Mouse (Mus musculus) thymus, postnatal 0 days (tissue): Measurements from ENCODE around the gene Gabbr1. TPM values are rescaled to one million over a fixed set of nuclear protein-coding genes. Genes with fewer than 3 reads are reported as not detected.

ENCODE experiments used
- DNase-seq: peaks from one replicate; pipeline ENCODE4 v3.0.0-alpha.2; 2015; ENCODE audit warnings: low spot score
- polyA plus RNA-seq: library from polyadenylated mRNA; unstranded; fragments of >200 nt; fragmentation: Nextera tagmentation; extraction: Ambion mirVana; gene quantifications from 2 replicates; pipeline ENCODE4 v1.2.1, GENCODE M21; 2015

The Gabbr1 gene
- polyA plus RNA-seq, 1 experiment from 2014 or later = 6.8 TPM

DNA sequence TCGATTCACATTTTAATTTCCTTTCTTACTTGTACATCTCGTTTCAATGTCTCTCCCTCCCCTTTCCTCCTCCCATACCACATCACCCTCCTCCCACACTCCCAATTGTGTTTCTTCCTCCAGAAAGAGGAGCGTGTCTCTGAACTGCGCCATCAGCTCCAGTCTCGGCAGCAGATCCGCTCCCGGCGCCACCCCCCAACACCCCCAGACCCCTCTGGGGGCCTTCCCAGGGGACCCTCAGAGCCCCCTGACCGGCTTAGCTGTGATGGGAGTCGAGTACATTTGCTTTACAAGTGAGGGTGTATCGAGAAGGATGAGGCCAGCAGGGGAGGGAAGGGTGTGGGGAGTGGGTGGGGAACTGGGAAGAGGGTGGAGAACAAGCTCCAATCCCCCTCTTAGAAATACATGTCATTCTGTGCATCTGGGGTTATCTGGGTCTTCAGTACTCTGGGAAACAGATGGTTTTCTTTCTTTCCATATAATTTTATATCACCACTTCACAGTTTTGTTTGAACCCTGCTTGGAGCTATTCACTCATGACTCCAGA is 27.0 kb downstream of the Gabbr1 start:
- DNase-seq = no peak

DNA sequence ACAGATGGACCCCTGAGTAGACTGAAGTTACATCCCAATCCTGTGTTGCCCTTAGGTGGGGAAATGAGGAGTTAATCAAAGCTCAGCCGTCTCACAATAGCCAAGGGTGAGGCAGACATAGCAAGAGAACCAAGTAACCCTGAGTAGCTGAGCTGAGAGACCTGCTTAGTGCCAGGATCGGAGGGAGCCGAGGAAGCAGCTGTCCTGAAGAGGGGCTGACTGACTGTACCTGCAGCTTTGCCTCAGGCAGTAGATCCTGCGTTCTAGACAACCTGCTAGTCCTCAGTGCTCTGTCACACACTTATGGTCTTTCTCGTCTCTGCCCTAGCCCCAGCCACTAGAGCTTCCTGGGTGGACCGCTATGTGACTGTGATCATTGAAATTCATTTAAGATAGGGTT is 29.4 kb downstream of the Gabbr1 start:
- no peak for DNase-seq

DNA sequence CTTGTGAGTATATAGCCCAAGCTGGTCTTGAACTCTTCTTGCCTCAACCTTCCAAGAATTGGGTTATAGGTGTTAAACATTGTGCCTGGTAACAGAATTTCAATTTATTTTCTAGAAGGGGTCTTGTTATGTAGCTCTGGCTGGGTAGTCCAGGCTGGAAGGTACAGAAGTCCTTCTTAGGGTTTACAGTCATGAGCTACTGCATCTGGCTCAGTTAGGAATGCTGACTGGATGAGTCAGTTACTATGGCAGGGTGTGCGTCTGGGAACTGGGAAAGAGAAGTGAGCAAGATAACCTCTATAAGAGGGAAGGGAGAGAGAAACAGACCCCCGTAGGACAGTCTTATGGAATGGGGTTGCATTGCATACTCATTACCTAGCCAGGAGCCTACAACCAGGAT is 30.0 kb downstream of the Gabbr1 start:
- DNase-seq = no peak

DNA sequence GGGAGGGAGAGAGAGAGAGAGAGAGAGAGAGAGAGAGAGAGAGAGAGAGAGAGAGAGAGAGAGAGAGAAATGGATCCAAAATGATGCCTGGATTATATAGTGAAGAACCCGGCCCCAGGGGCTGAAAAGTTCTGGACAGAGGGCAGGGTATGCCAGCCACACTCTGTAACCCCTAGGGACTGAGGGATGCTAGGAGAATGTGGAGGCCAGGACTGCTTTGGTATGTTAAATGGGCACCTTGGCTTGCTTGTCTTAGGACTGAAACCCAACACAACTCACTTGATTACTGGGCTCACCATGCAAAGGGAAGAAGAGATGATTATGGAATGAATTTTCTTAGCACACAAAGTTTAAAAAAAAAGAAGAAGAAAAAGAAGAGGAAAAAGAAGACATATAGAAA is 32.4 kb downstream of the Gabbr1 start:
- DNase-seq = no peak

DNA sequence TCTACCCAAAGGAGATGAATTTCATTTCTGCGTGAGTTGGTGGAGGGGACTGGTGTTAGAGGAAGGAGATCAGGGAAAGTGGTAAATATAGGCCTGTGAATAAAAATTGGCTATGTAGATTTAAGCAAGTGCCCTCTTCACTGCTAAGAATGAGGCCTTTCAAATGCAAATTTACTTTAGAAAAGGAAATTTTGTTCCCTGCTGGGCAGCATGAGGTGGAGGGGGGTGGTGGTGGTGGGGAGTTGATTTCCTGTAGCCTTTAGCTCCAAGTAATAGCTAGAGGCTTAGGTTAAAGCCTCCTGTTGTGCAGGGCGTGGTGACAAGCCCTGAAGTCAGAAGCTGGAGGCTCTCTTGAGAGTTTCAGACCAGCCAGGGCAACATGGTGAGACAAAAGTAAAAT is 33.2 kb downstream of the Gabbr1 start:
- no peak for DNase-seq

DNA sequence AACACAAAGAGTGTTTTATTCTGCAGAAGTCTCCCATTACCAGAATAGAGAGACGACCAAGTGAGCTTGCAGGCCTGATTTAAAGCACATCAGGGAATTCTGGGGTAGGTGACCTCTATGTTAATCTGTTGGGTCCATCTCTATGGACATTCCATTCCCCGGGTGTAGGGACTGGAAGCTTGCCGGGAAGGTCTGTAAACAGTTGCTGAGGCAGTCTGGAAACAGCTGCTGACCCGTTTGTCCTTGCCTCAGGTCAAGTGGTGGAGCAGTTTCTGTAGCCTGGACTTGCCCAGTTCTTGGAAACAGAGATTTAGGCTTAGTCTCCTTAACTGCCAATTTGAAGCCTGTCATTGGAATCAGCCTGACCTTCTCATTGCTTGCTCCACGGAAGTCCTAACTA is 34.4 kb downstream of the Gabbr1 start:
- DNase-seq = no peak

DNA sequence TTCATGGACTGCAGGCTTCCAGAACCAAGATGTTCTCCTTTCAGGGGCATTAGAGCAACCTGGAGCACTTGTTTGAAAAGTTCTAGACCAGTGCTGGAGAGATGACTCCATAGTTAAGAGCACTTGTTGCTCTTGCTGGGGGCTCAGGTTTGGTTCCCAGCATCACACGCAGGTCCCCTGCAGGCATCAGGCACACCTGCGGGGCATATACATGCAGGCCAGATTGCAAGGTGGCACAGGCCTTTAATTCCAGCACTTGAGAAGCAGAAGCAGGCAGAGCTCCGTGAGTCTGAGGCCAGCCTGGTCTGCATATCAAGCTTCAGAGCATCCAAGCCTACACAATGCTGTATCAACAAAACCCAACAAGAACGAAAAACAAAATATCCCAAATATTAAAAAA is 35.9 kb downstream of the Gabbr1 start:
- DNase-seq = no peak

DNA sequence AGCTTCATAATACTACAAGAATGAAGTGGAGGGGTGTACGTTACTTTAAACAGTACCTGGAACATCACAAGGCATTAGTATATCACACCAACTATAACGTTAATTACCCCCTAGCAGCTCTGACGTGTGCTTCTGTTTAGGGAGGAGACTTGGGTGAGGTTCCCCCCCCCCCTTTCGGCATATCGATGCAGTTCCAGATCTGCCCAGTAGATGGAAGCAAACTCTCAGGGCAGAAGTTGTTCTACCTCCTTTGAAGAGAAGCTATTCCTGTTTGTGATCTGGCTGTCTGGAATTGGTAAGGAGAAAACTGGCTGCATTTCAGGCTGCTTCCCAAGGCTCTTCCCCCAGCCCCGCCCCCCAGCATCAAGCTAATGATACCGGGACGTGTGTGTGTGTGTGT is 37.6 kb downstream of the Gabbr1 start:
- DNase-seq = peak; percentile 64

DNA sequence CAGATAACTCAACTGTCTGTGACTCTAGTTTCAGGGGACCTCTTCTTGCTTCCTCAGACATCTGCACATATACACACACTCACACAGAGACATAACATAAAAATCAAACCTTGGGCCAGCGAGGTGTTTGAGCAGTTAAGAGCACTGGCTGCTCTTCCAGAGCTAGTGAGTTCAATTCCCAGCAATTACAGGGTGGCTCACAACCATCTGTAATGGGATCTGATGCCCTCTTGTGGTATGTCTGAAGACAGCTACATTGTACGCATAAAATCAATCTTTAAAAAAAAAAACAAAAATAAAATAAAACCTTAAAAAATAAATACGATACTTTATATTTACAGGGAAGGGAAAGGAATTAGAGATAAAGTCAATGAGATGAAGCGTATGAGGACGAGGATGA is 38.9 kb downstream of the Gabbr1 start:
- DNase-seq = no peak

DNA sequence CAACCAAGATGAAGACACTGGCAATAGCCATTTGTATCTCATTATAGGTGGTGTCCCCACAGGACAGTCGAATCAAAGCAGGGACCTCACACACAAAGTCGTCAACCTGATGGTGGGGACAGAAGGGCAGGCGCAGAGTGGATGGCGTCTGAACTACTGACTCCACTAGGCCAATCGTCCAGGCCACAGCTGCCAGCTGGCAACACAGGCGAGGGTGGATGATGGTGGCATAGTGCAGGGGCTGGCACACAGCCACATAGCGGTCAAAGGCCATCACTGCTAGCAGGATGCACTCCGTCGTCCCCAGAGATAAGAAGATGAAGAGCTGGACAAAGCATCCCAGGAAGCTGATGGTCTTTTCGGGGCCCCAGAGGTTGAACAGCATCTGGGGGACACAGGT is 39.8 kb downstream of the Gabbr1 start:
- DNase-seq = no peak

DNA sequence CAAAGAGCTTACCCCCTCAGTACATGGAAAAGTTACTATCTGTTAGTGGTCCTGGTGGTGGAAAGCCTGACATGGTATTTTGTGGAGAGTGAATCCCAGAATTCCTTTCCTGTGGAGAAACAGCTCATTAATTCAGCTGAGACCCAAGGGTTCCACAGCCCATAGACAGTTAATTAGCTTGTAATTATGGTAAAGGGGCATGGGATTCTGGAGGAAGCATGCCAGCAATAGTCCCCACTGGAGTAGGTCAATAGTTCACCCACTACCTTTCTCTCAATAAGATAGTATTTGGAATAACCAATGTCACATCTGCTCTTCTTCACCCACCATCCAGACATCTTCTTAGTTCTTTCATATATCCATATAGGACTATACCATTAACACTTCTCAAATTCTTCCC is 42.6 kb downstream of the Gabbr1 start, which contains the start of gene Olfr90:
TSS of gene Olfr90 (minus strand) at position 101 of the 400 bp plus-strand sequence.
- DNase-seq = no peak

DNA sequence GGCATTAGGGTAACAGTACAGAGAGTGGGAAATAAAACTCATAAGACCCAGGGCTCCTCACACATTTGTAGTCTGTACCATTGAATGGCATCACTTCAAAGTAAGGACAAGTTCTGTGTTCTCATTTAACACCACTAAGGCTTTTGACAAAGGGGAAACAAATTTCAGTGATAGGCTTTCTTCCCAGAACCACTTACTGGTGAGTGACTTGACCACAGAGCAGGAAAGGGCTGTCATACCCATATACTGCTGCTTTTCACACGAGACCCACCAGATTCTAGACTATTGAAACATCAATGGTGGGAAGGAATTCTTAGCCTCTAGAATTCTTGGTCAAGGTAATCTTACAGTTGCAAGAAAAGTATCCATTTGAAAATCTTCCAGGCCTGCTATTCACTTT is 46.4 kb downstream of the Gabbr1 start:
- DNase-seq = no peak

DNA sequence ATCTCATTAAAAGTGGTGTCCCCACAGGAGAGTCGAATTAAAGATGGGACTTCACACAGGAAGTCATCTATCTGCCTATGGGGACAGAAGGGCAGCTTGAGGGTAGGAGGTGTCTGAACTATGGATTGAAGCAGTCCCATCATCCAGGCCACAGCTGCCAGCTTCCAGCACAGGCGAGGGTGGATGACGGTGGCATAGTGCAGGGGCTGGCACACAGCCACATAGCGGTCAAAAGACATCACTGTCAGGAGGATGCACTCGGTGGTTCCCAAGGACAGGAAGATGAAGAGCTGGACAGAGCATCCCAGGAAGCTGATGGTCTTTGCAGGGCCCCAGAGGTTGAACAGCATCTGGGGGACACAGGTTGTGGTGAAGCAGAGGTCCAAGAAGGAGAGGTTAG is 47.5 kb downstream of the Gabbr1 start:
- DNase-seq = no peak

DNA sequence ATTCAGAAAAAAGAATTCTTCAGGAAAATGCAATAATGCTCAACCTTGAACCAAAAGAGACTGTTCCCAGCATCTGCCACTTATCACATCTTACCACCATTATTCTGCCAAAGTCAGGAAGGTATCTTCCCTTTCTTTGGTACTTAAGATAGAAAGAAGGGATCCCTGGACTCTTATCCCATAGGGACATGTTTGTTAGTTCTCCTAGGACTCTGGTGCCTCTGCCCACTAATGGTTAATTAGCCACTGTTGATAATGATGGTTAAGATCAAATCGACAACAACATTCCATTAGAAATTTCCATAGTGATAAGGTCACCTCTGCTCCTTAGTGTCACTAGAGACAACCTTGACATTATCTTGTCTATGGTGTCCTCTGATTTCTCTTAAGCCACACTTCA is 52.4 kb downstream of the Gabbr1 start, which contains the start of gene Olfr91:
TSS of gene Olfr91 (minus strand) at position 101 of the 400 bp plus-strand sequence.
- no peak for DNase-seq

DNA sequence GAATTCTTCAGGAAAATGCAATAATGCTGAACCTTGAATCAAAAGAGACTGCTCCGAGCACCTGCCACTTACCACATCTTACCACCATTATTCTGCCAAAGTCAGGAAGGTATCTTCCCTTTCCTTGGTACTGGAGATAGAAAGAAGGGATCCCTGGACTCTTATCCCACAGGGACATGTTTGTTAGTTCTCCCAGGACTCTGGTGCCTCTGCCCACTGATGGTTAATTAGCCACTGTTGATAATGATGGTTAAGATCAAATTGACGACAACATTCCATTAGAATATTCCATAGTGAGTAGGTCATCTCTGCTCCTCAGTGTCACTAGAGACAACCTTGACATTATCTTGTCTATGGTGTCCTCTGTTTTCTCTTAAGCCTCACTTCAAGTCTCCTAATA is 74.2 kb downstream of the Gabbr1 start, which contains the start of gene Olfr92:
TSS of gene Olfr92 (minus strand) at position 101 of the 400 bp plus-strand sequence.
- no peak for DNase-seq

Other genes starting within 250 kb of the Gabbr1 start
- not detected in 2 replicates for gene H2-M10.6, start 233.8 kb upstream of the Gabbr1 start, polyA plus RNA-seq
- 17.9 and 19.9 TPM in 2 replicates for gene Trim26, start 208.8 kb upstream of the Gabbr1 start, polyA plus RNA-seq
- 0.08 and 0.09 TPM in 2 replicates for gene Trim15, start 178.8 kb upstream of the Gabbr1 start, polyA plus RNA-seq
- 0.09 and 0.24 TPM in 2 replicates for gene Trim10, start 176.4 kb upstream of the Gabbr1 start, polyA plus RNA-seq
- 0.16 and 0.28 TPM in 2 replicates for gene Trim40, start 155.8 kb upstream of the Gabbr1 start, polyA plus RNA-seq
- gene Trim31, start 147.8 kb upstream of the Gabbr1 start, polyA plus RNA-seq = 0.16 and 0.19 TPM in 2 replicates
- gene Rnf39, start 103.0 kb upstream of the Gabbr1 start, polyA plus RNA-seq = 0.42 and 0.45 TPM in 2 replicates
- gene Ppp1r11, start 94.2 kb upstream of the Gabbr1 start, polyA plus RNA-seq = 145 and 162 TPM in 2 replicates
- 121 and 135 TPM in 2 replicates for gene Znrd1, start 87.4 kb upstream of the Gabbr1 start, polyA plus RNA-seq
- 5.4 and 5.9 TPM in 2 replicates for gene Znrd1as, start 87.4 kb upstream of the Gabbr1 start, polyA plus RNA-seq
- gene 2410137M14Rik, start 64.7 kb upstream of the Gabbr1 start, polyA plus RNA-seq = not detected in 2 replicates
- 0.09 and 0.10 TPM in 2 replicates for gene H2-M5, start 56.4 kb upstream of the Gabbr1 start, polyA plus RNA-seq
- 3.4 and 3.9 TPM in 2 replicates for gene Zfp57, start 44.8 kb upstream of the Gabbr1 start, polyA plus RNA-seq
- not detected in 2 replicates for gene Mog, start 22.6 kb upstream of the Gabbr1 start, polyA plus RNA-seq
- not detected in 2 replicates for gene Olfr90, start 42.5 kb downstream of the Gabbr1 start, polyA plus RNA-seq
- gene Olfr91, start 52.3 kb downstream of the Gabbr1 start, polyA plus RNA-seq = not detected in 2 replicates
- not detected in 2 replicates for gene Olfr92, start 74.1 kb downstream of the Gabbr1 start, polyA plus RNA-seq
- not detected in 2 replicates for gene Olfr93, start 115.5 kb downstream of the Gabbr1 start, polyA plus RNA-seq
- gene Ubd, start 147.9 kb downstream of the Gabbr1 start, polyA plus RNA-seq = 83.6 and 90.3 TPM in 2 replicates
- not detected in 2 replicates for gene Olfr94, start 155.0 kb downstream of the Gabbr1 start, polyA plus RNA-seq
- not detected in 2 replicates for gene Olfr95, start 167.2 kb downstream of the Gabbr1 start, polyA plus RNA-seq
- gene Olfr96, start 174.2 kb downstream of the Gabbr1 start, polyA plus RNA-seq = not detected in 2 replicates
- not detected in 2 replicates for gene Olfr97, start 191.4 kb downstream of the Gabbr1 start, polyA plus RNA-seq
- not detected in 2 replicates for gene Olfr98, start 217.8 kb downstream of the Gabbr1 start, polyA plus RNA-seq
- 21.7 TPM in 2 replicates for gene H2-M3, start 224.3 kb downstream of the Gabbr1 start, polyA plus RNA-seq
- gene Olfr99, start 237.5 kb downstream of the Gabbr1 start, polyA plus RNA-seq = 0.14 and 0.30 TPM in 2 replicates